Mouse (Mus musculus) CD4-positive, CD25-positive, alpha-beta regulatory T cell, adult 2 months (primary cell): ENCODE measurements around the gene Znhit6.
A peak's percentile ranks its signal among the peaks of the same experiment; 100 is the strongest.

Experiments used
- DNase-seq: peaks from one replicate; pipeline ENCODE4 v3.0.0-alpha.2; 2012; ENCODE audit warnings: low read depth, low spot score

Gene Znhit6

GRCm38 (mm10) chr3:145575743-145576481 is at the start of gene Znhit6:
Znhit6 (plus strand) TSS chr3:145576205.
- peak; percentile 96 for DNase-seq

GRCm38 (mm10) chr3:145537870-145538269 is 38.1 kb upstream of the Znhit6 start:
- DNase-seq, result peak; percentile 1

- DNase-seq, result no peak
Measured at GRCm38 (mm10) chr3:145548441-145549415, 27.3 kb upstream of the Znhit6 start.

GRCm38 (mm10) chr3:145550216-145550615 is 25.8 kb upstream of the Znhit6 start:
- DNase-seq, result no peak

- no peak for DNase-seq
Measured at GRCm38 (mm10) chr3:145554388-145554787, 21.6 kb upstream of the Znhit6 start.

GRCm38 (mm10) chr3:145556206-145556605 is 19.8 kb upstream of the Znhit6 start:
- no peak for DNase-seq

GRCm38 (mm10) chr3:145559675-145560074 is 16.3 kb upstream of the Znhit6 start:
- no peak for DNase-seq

- no peak for DNase-seq
Measured at GRCm38 (mm10) chr3:145560117-145560516, 15.9 kb upstream of the Znhit6 start.

GRCm38 (mm10) chr3:145574468-145574867 is 1.5 kb upstream of the Znhit6 start:
- no peak for DNase-seq

- DNase-seq, result no peak
Measured at GRCm38 (mm10) chr3:145575340-145575739, 665 bp upstream of the Znhit6 start.

GRCm38 (mm10) chr3:145576482-145576822 is 447 bp downstream of the Znhit6 start:
- no peak for DNase-seq

GRCm38 (mm10) chr3:145576876-145577275 is 871 bp downstream of the Znhit6 start:
- no peak for DNase-seq

- no peak for DNase-seq
Measured at GRCm38 (mm10) chr3:145583043-145583442, 7.0 kb downstream of the Znhit6 start.

GRCm38 (mm10) chr3:145583522-145584200 is 7.7 kb downstream of the Znhit6 start:
- DNase-seq, result peak; percentile 12

- no peak for DNase-seq
Measured at GRCm38 (mm10) chr3:145590562-145590961, 14.6 kb downstream of the Znhit6 start.

GRCm38 (mm10) chr3:145591841-145592542 is 16.0 kb downstream of the Znhit6 start:
- DNase-seq, result no peak

GRCm38 (mm10) chr3:145595354-145595753 is 19.3 kb downstream of the Znhit6 start:
- DNase-seq, result peak; percentile 57

- DNase-seq, result no peak
Measured at GRCm38 (mm10) chr3:145599059-145599458, 23.1 kb downstream of the Znhit6 start.

GRCm38 (mm10) chr3:145600801-145601200 is 24.8 kb downstream of the Znhit6 start:
- no peak for DNase-seq

GRCm38 (mm10) chr3:145601345-145601744 is 25.3 kb downstream of the Znhit6 start:
- DNase-seq, result no peak
